Mouse (Mus musculus): ENCODE data around the gene Stat1. TPM values are rescaled to one million over a fixed set of nuclear protein-coding genes. Genes with fewer than 3 reads are reported as not detected.

Gene Stat1
- total RNA-seq, 1 experiment: 14.8 TPM

GRCm38 (mm10) chr1:52170747-52171146 is 51.5 kb downstream of the Stat1 start:
- no peak overlapping the region for H3K4me3 ChIP-seq (ENCODE audit: insufficient read depth in 1 of 2, low read depth in 1 of 2, low read length in 2 of 2, poor library complexity in 1 of 2, severe bottlenecking in 1 of 2)
- in situ Hi-C loops (cut with MboI; ENCODE audit: low sequenced_read_pairs in 2 of 2, unreplicated experiment in 2 of 2): no loop called here
- 0 out of 2 replicates have a peak, but pooled peaks cover 1% of the 10 kb centered on the region for H3K36me3 ChIP-seq (ENCODE audit: control insufficient read depth, insufficient read depth, low read length, poor library complexity, severe bottlenecking)
- no peak overlapping the region for H3K9ac ChIP-seq (ENCODE audit: insufficient read depth, low read depth, low read length, poor library complexity, severe bottlenecking)
- H3K9me3 ChIP-seq (ENCODE audit: control insufficient read depth, insufficient read depth, low read depth, low read length): no peaks in the 10 kb centered on the region
- no peak for DNase-seq (ENCODE audit: low read depth, low spot score)
- H3K27ac ChIP-seq (ENCODE audit: insufficient read depth, low read depth, low read length, poor library complexity, severe bottlenecking): no peak overlapping the region
- TF ChIP-seq MAFK (IDR thresholded peaks at IDR 0.05; ENCODE audit: insufficient read depth, low read depth, low read length): no peak
- no peak for TF ChIP-seq CHD2 (IDR thresholded peaks at IDR 0.05; ENCODE audit: low read depth, low read length)
- no peak for TF ChIP-seq ZC3H11A (IDR thresholded peaks at IDR 0.05; ENCODE audit: borderline replicate concordance, low read depth, low read length)
- TF ChIP-seq HCFC1 (IDR thresholded peaks at IDR 0.05; ENCODE audit: borderline replicate concordance, insufficient read depth, low read length): no peak
- TF ChIP-seq ZNF384 (IDR thresholded peaks at IDR 0.05; ENCODE audit: low read depth, low read length): no peak
- H3K4me1 ChIP-seq (ENCODE audit: control insufficient read depth in 2 of 2, insufficient read depth in 2 of 2, low read length in 2 of 2, poor library complexity in 1 of 2): no peaks in the 10 kb centered on the region

GRCm38 (mm10) chr1:52171271-52171670 is 52.0 kb downstream of the Stat1 start:
- H3K4me1 ChIP-seq (ENCODE audit: control insufficient read depth in 2 of 2, insufficient read depth in 2 of 2, low read length in 2 of 2, poor library complexity in 1 of 2): no peaks in the 10 kb centered on the region
- TF ChIP-seq HCFC1 (IDR thresholded peaks at IDR 0.05; ENCODE audit: borderline replicate concordance, insufficient read depth, low read length): no peak
- no peak for TF ChIP-seq CHD2 (IDR thresholded peaks at IDR 0.05; ENCODE audit: low read depth, low read length)
- no peak for TF ChIP-seq ZC3H11A (IDR thresholded peaks at IDR 0.05; ENCODE audit: borderline replicate concordance, low read depth, low read length)
- TF ChIP-seq ZNF384 (IDR thresholded peaks at IDR 0.05; ENCODE audit: low read depth, low read length): no peak
- TF ChIP-seq MAFK (IDR thresholded peaks at IDR 0.05; ENCODE audit: insufficient read depth, low read depth, low read length): no peak
- H3K9me3 ChIP-seq (ENCODE audit: control insufficient read depth, insufficient read depth, low read depth, low read length): no peaks in the 10 kb centered on the region
- H3K9ac ChIP-seq (ENCODE audit: insufficient read depth, low read depth, low read length, poor library complexity, severe bottlenecking): no peak overlapping the region
- H3K4me3 ChIP-seq (ENCODE audit: insufficient read depth in 1 of 2, low read depth in 1 of 2, low read length in 2 of 2, poor library complexity in 1 of 2, severe bottlenecking in 1 of 2): no peak overlapping the region
- in situ Hi-C loops (cut with MboI; ENCODE audit: low sequenced_read_pairs in 2 of 2, unreplicated experiment in 2 of 2): no loop called here
- H3K27ac ChIP-seq (ENCODE audit: insufficient read depth, low read depth, low read length, poor library complexity, severe bottlenecking): no peak overlapping the region
- DNase-seq (ENCODE audit: low read depth, low spot score): no peak
- H3K36me3 ChIP-seq (ENCODE audit: control insufficient read depth, insufficient read depth, low read length, poor library complexity, severe bottlenecking): no peaks in the 10 kb centered on the region

GRCm38 (mm10) chr1:52175321-52175720 is 56.1 kb downstream of the Stat1 start:
- Histone ChIP-seq H3K4me3 (ENCODE audit: insufficient read depth in 1 of 2, low read depth in 1 of 2, low read length in 2 of 2, poor library complexity in 1 of 2, severe bottlenecking in 1 of 2) (no peak overlapping the region), H3K4me1 (ENCODE audit: control insufficient read depth in 2 of 2, insufficient read depth in 2 of 2, low read length in 2 of 2, poor library complexity in 1 of 2) (no peaks in the 10 kb centered on the region), H3K9me3 (ENCODE audit: control insufficient read depth, insufficient read depth, low read depth, low read length) (no peaks in the 10 kb centered on the region), H3K36me3 (ENCODE audit: control insufficient read depth, insufficient read depth, low read length, poor library complexity, severe bottlenecking) (no peaks in the 10 kb centered on the region), H3K9ac (ENCODE audit: insufficient read depth, low read depth, low read length, poor library complexity, severe bottlenecking) (no peak overlapping the region), H3K27ac (ENCODE audit: insufficient read depth, low read depth, low read length, poor library complexity, severe bottlenecking) (no peak overlapping the region)
- no peak for TF ChIP-seq MAFK (IDR thresholded peaks at IDR 0.05; ENCODE audit: insufficient read depth, low read depth, low read length)
- DNase-seq (ENCODE audit: low read depth, low spot score): no peak
- in situ Hi-C loops (cut with MboI; ENCODE audit: low sequenced_read_pairs in 2 of 2, unreplicated experiment in 2 of 2): no loop called here

GRCm38 (mm10) chr1:52175983-52176382 is 56.7 kb downstream of the Stat1 start:
- in situ Hi-C loops (cut with MboI; ENCODE audit: low sequenced_read_pairs in 2 of 2, unreplicated experiment in 2 of 2): no loop called here
- H3K9ac ChIP-seq (ENCODE audit: insufficient read depth, low read depth, low read length, poor library complexity, severe bottlenecking): no peak overlapping the region
- TF ChIP-seq MAFK (IDR thresholded peaks at IDR 0.05; ENCODE audit: insufficient read depth, low read depth, low read length) (no peak), ZNF384 (IDR thresholded peaks at IDR 0.05; ENCODE audit: low read depth, low read length) (no peak), HCFC1 (IDR thresholded peaks at IDR 0.05; ENCODE audit: borderline replicate concordance, insufficient read depth, low read length) (no peak), ZC3H11A (IDR thresholded peaks at IDR 0.05; ENCODE audit: borderline replicate concordance, low read depth, low read length) (no peak), CHD2 (IDR thresholded peaks at IDR 0.05; ENCODE audit: low read depth, low read length) (no peak)
- H3K9me3 ChIP-seq (ENCODE audit: control insufficient read depth, insufficient read depth, low read depth, low read length): no peaks in the 10 kb centered on the region
- no peak overlapping the region for H3K4me3 ChIP-seq (ENCODE audit: insufficient read depth in 1 of 2, low read depth in 1 of 2, low read length in 2 of 2, poor library complexity in 1 of 2, severe bottlenecking in 1 of 2)
- no peaks in the 10 kb centered on the region for H3K4me1 ChIP-seq (ENCODE audit: control insufficient read depth in 2 of 2, insufficient read depth in 2 of 2, low read length in 2 of 2, poor library complexity in 1 of 2)
- H3K36me3 ChIP-seq (ENCODE audit: control insufficient read depth, insufficient read depth, low read length, poor library complexity, severe bottlenecking): no peaks in the 10 kb centered on the region
- H3K27ac ChIP-seq (ENCODE audit: insufficient read depth, low read depth, low read length, poor library complexity, severe bottlenecking): no peak overlapping the region
- DNase-seq (ENCODE audit: low read depth, low spot score): no peak

- TF ChIP-seq HCFC1 (IDR thresholded peaks at IDR 0.05; ENCODE audit: borderline replicate concordance, insufficient read depth, low read length) (no peak), CHD2 (IDR thresholded peaks at IDR 0.05; ENCODE audit: low read depth, low read length) (no peak), MAFK (IDR thresholded peaks at IDR 0.05; ENCODE audit: insufficient read depth, low read depth, low read length) (no peak), ZC3H11A (IDR thresholded peaks at IDR 0.05; ENCODE audit: borderline replicate concordance, low read depth, low read length) (no peak), ZNF384 (IDR thresholded peaks at IDR 0.05; ENCODE audit: low read depth, low read length) (no peak)
- no peak overlapping the region for H3K9ac ChIP-seq (ENCODE audit: insufficient read depth, low read depth, low read length, poor library complexity, severe bottlenecking)
- in situ Hi-C loops (cut with MboI; ENCODE audit: low sequenced_read_pairs in 2 of 2, unreplicated experiment in 2 of 2): no loop called here
- no peak for DNase-seq (ENCODE audit: low read depth, low spot score)
- no peaks in the 10 kb centered on the region for H3K36me3 ChIP-seq (ENCODE audit: control insufficient read depth, insufficient read depth, low read length, poor library complexity, severe bottlenecking)
- H3K9me3 ChIP-seq (ENCODE audit: control insufficient read depth, insufficient read depth, low read depth, low read length): no peaks in the 10 kb centered on the region
- H3K4me1 ChIP-seq (ENCODE audit: control insufficient read depth in 2 of 2, insufficient read depth in 2 of 2, low read length in 2 of 2, poor library complexity in 1 of 2): no peaks in the 10 kb centered on the region
- H3K27ac ChIP-seq (ENCODE audit: insufficient read depth, low read depth, low read length, poor library complexity, severe bottlenecking): no peak overlapping the region
- no peak overlapping the region for H3K4me3 ChIP-seq (ENCODE audit: insufficient read depth in 1 of 2, low read depth in 1 of 2, low read length in 2 of 2, poor library complexity in 1 of 2, severe bottlenecking in 1 of 2)
These were observed 57.8 kb downstream of the Stat1 start for GRCm38 (mm10) chr1:52176999-52177398.

Measured in ES-E14 (cell line).